Mouse (Mus musculus) hindbrain, postnatal 0 days (tissue): Measurements from ENCODE around the gene Hist1h2bm. TPM values are rescaled to one million over a fixed set of nuclear protein-coding genes. Genes with fewer than 3 reads are reported as not detected.
"Not testable (repeated sequence)": the region's sequence is repeated elsewhere in the genome, so short reads cannot be mapped to it uniquely, and the experiment has no call there.

Experiments used
- ATAC-seq: fragments of 200-750 bp; cut with Nextera tagmentation; 2 replicates; pipeline ENCODE4 v1.8.0; 2017; ENCODE audit warnings: mild to moderate bottlenecking, moderate TSS enrichment, moderate library complexity
- DNase-seq: peaks from one replicate; pipeline ENCODE4 v3.0.0-alpha.2; 2015; ENCODE audit warnings: low spot score
- H3K27ac ChIP-seq: fragments of 300-500 bp; sonication (generic); 2 replicates; pipeline ENCODE4 v1.5.1; 2014; ENCODE audit warnings: mild to moderate bottlenecking
- H3K27me3 ChIP-seq: fragments of 300-500 bp; sonication (generic); 2 replicates; pipeline ENCODE4 v1.6.1; 2014; ENCODE audit warnings: low read length, mixed read lengths; ENCODE audit not compliant: insufficient read depth
- H3K36me3 ChIP-seq: fragments of 300-500 bp; sonication (generic); 2 replicates; pipeline ENCODE4 v1.6.1; 2014; ENCODE audit warnings: low read length, mixed read lengths; ENCODE audit not compliant: insufficient read depth
- H3K4me1 ChIP-seq: fragments of 300-500 bp; sonication (generic); 2 replicates; pipeline ENCODE4 v1.6.1; 2014; ENCODE audit warnings: antibody characterized with exemption, low read length, mixed read lengths; ENCODE audit not compliant: insufficient read depth
- H3K4me2 ChIP-seq: fragments of 300-500 bp; sonication (generic); 2 replicates; pipeline ENCODE4 v1.6.1; 2014; ENCODE audit warnings: low read depth, mild to moderate bottlenecking, low read length, moderate library complexity, mixed read lengths
- H3K4me3 ChIP-seq: fragments of 300-500 bp; sonication (generic); 2 replicates; pipeline ENCODE4 v1.5.1; 2014; ENCODE audit warnings: low read length
- H3K9ac ChIP-seq: fragments of 300-500 bp; sonication (generic); replicated peaks from 2 replicates; pipeline ENCODE4 v1.6.1; 2014; ENCODE audit warnings: mild to moderate bottlenecking, low read length, moderate library complexity, mixed read lengths
- H3K9me3 ChIP-seq: fragments of 300-500 bp; sonication (generic); 2 replicates; pipeline ENCODE4 v1.6.1; 2016; ENCODE audit warnings: low read length, mixed read lengths
- CTCF ChIP-seq: IDR thresholded peaks from 2 replicates; pipeline ENCODE4 v1.5.1; 2016; ENCODE audit warnings: antibody characterized with exemption, control low read depth, low read depth
- WGBS: fragments of 180-500 bp; shearing (Covaris S2); extraction: QIAGEN DNeasy Blood & Tissue Kit; methylation state at CpG from one replicate; pipeline ENCODE4 v1.1.7; 2014; 5-methylcytosine and 5-hydroxymethylcytosine counted together
- polyA plus RNA-seq: library from polyadenylated mRNA; unstranded; fragments of >200 nt; fragmentation: Nextera tagmentation; extraction: Ambion mirVana; gene quantifications from 2 replicates; pipeline ENCODE4 v1.2.1, GENCODE M21; 2015
- total RNA-seq: library from RNA; depleted of rRNA; stranded (reverse); fragments of >200 nt; gene quantifications from 2 replicates; pipeline ENCODE4 v1.2.3, GENCODE M21; 2014

The Hist1h2bm gene
- total and polyA plus RNA-seq, 2 experiments from 2014 or later = 1.3 to 1,597 TPM

DNA sequence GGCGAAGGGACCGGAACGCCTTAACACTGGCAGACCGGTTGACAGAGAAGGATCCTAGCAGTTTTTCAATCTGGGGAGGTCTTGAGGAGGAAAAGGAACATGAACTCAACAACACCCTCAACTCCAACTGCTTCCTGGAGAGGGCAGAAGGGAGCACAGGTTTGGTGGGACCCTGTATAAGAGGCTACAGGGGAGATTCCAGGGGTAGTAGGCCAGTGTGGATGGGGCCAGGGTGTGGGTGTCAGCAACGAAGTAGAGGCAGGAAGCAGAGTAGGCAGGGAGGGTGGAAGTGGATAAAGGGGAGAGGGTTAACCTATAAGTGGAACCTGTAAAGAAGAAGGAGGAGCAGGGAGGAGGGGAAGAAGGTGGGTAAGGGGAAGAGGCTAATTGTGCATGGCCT is 11.6 kb downstream of the Hist1h2bm start:
- Histone ChIP-seq H3K4me2 (no peak overlapping the region), H3K9me3 (no peaks in the 10 kb centered on the region), H3K4me1 (no peaks in the 10 kb centered on the region; the same call in 1 of the 2 replicates), H3K9ac (no peak overlapping the region), H3K4me3 (no peak overlapping the region), H3K36me3 (no peaks in the 10 kb centered on the region), H3K27me3 (no peaks in the 10 kb centered on the region), H3K27ac (peak overlapping the region; percentile 83; the same call in 1 of the 2 replicates)
- DNase-seq (no peak), ATAC-seq (peak; percentile 19)
- peak; percentile 39 for TF ChIP-seq CTCF
- 58% methylated on average over 5 of the region's 5 CpGs for WGBS

DNA sequence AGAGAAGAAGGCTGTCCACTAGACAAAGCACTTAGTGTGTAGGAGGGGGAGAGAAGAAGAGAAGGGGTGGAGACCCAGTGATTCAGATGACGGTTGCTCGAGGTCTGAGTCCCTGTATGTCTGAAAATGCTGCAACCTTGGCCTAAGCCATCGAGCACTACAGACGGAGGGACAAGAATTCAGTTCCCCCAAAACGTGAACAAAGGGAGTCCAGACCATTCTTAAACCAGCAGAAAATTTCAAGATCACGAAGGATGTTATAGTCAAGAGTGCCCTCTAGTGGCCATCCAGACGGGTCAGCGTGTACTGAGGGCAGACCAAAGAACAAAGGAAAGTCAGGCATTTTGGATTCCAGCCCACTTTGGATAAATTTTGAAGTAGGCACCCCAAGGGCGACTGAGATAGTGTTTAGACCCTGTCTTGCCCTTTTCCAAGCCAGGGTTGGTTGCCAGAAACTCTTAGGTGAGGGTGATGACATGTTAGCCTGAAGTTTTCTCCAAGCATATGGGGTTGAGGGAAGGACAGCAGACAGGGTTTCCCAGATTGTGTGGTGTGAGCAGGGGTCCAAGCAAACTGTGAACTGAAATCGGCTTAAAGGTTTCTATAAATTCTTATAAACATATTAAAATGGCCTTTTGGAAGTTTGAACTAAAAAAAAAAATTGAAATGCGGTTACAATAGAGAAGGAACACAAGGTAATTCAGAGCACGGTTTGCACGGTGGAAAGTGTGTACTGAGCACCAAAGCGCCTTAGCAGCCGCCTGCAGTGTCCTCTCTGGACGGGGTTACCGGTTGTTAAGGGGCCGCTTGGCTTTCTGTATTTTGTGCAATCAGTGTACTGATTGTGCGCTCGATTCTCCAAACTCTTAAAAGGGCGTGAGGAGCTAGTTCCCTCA is 12.4 kb downstream of the Hist1h2bm start:
- no peaks in the 10 kb centered on the region for H3K9me3 ChIP-seq
- peak overlapping the region; percentile 83 for H3K27ac ChIP-seq
- H3K9ac ChIP-seq = peak overlapping the region; percentile 58
- H3K4me1 ChIP-seq = no peaks in the 10 kb centered on the region; the same call in 1 of the 2 replicates
- under 1% methylated on average over 21 of the region's 21 CpGs for WGBS
- DNase-seq = peak; percentile 95
- H3K4me2 ChIP-seq = peak overlapping the region; percentile 74
- TF ChIP-seq CTCF = peak; percentile 91
- peak overlapping the region; percentile 47 for H3K4me3 ChIP-seq
- ATAC-seq = peak; percentile 86
- H3K36me3 ChIP-seq = no peaks in the 10 kb centered on the region
- no peaks in the 10 kb centered on the region for H3K27me3 ChIP-seq

DNA sequence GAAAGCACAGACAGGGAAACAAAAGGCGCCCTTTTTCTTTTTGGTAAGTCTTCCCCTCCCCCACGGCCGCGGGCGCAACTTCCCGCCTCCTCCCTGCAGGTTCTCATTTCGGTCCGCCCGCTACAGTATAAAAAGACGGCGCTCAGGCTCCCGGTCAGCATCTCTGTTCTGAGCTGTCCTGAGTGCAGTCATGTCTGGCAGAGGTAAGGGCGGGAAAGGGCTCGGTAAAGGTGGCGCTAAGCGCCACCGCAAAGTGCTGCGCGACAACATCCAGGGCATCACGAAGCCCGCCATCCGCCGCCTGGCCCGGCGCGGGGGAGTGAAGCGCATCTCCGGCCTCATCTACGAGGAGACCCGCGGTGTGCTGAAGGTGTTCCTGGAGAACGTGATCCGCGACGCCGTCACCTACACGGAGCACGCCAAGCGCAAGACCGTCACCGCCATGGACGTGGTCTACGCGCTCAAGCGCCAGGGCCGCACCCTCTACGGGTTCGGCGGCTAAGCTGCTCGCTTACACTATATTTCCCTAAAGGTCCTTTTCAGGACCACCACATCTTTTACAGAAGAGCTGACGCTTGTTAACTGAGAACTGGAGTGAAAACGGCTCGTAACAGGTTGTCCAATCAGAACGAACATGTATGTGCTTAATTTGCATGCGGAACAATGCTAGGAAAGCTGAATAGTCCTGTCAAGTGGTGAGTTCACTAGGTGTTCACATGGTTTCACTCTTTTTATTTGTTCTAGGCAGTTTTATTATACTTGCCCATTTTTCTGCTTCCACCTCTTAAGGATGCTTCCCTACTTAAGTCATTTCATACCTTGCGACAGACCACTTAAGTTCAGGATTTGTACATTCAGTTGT is 13.3 kb downstream of the Hist1h2bm start, which contains the start of gene Hist1h4j:
Gene Hist1h4j, plus strand, starts transcription at position 159 of the 862 bp plus-strand sequence.
- DNase-seq (peak; percentile 92), ATAC-seq (peak; percentile 90)
- H3K9ac ChIP-seq = peak within 1 kb of the TSS; percentile 58
- H3K27me3 ChIP-seq, H3K9me3 ChIP-seq, H3K36me3 ChIP-seq, H3K4me1 ChIP-seq: not testable (repeated sequence)
- H3K27ac ChIP-seq = peak within 1 kb of the TSS; percentile 83
- WGBS = under 1% methylated on average over 43 of the region's 56 CpGs
- peak within 1 kb of the TSS; percentile 74 for H3K4me2 ChIP-seq
- peak within 1 kb of the TSS; percentile 47 for H3K4me3 ChIP-seq

DNA sequence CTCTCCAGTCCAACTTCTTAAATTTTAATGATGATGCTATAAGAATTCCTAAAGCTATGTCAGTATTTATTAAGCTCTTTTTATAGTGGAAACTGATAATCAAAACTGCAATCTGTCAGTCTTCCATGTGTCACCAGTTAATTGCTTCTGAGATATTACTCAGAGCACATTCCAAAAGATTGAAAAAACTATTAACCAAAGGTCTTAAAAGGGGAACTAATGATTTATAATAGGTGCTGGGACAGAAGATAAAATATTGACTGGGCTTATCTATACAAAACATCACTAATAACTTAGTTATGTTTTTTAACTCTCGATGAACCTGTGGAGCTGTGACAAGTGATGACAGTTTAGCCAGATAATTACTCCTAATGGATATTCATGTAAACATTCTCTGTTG is 23.2 kb downstream of the Hist1h2bm start:
- TF ChIP-seq CTCF = no peak

DNA sequence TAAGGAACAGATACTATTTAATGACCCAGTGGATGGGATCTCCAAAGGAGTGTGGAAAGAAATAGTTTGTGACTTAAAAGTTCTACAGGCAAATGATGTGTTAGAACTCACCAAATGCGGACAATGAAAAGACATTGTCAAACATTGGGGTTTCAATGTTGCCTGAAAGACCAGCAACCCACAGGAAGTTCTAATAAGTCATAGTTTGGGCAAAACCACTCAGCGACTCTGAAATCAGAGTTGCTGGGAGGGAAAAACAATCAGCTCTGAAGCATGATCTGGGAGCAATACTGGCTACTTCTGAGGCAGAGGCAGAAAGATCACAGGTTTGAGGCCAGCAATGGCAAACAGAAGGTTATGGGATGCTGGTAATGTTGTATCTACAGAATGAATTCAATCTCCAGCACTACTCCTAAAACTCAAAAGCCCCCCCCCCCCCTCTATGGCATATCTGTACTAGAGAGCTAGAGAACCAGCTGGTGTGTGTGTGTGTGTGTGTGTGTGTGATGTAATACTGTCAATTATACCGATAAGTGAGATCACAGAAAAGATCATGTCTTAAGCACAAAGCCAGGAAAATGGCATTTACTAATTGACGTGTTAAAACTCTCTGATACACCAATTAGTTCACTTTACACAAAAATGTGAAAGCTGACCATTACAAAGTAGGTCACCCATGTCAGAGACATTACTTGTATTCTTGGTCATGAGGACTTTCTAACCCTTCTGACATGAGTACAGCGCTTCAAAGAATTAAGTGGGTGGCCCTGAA is 27.7 kb downstream of the Hist1h2bm start:
- Histone ChIP-seq H3K27ac (peak overlapping the region; percentile 71; the same call in 1 of the 2 replicates), H3K9me3 (no peaks in the 10 kb centered on the region), H3K4me3 (peak overlapping the region; percentile 46), H3K4me2 (peak overlapping the region; percentile 64), H3K4me1 (peaks cover 7% of the 10 kb centered on the region; the same call in 1 of the 2 replicates), H3K27me3 (no peaks in the 10 kb centered on the region), H3K36me3 (no peaks in the 10 kb centered on the region), H3K9ac (peak overlapping the region; percentile 56)
- TF ChIP-seq CTCF = no peak
- WGBS = 5% methylated on average over 5 of the region's 5 CpGs
- ATAC-seq = no peak
- DNase-seq = peak; percentile 29

More for the DNA sequence above, 23.2 kb downstream of the Hist1h2bm start:
- Histone ChIP-seq H3K9me3 (no peaks in the 10 kb centered on the region), H3K9ac (no peak overlapping the region), H3K36me3 (no peaks in the 10 kb centered on the region), H3K4me1 (no peaks in the 10 kb centered on the region), H3K4me2 (no peak overlapping the region), H3K27ac (no peak overlapping the region), H3K27me3 (no peaks in the 10 kb centered on the region), H3K4me3 (no peak overlapping the region)
- no peak for ATAC-seq
- WGBS = 94% methylated on average over 1 of the region's 1 CpGs
- DNase-seq = no peak

DNA sequence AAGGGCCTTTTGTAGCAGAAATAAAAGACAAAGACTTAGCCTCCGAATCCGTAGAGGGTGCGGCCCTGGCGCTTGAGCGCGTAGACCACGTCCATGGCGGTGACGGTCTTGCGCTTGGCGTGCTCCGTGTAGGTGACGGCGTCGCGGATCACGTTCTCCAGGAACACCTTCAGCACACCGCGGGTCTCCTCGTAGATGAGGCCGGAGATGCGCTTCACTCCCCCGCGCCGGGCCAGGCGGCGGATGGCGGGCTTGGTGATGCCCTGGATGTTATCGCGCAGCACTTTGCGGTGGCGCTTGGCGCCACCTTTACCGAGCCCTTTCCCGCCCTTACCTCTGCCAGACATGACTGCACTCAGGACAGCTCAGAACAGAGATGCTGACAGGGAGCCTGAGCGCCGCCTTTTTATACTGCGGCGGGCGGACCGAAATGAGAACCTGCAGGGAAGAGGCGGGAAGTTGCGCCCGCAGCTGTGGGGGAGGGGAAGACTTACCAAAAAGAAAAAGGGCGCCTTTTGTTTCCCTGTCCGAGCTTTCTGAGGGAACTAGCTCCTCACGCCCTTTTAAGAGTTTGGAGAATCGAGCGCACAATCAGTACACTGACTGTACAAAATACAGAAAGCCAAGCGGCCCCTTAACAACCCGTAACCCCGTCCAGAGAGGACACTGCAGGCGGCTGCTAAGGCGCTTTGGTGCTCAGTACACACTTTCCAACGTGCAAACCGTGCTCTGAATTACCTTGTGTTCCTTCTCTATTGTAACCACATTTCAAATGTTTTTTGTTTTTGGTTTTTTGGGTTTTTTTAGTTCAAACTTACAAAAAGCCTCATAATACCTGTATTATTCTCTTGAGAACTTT is 28.5 kb downstream of the Hist1h2bm start, which contains the start of gene Hist1h4k:
Gene Hist1h4k, minus strand, starts transcription at position 347 of the 859 bp plus-strand sequence.
- Histone ChIP-seq H3K4me2 (peak within 1 kb of the TSS; percentile 64), H3K27ac (peak within 1 kb of the TSS; percentile 71; the same call in 1 of the 2 replicates), H3K4me3 (peak within 1 kb of the TSS; percentile 46), H3K9ac (peak within 1 kb of the TSS; percentile 56)
- 0% methylated on average over 43 of the region's 56 CpGs for WGBS
- H3K4me1 ChIP-seq, H3K36me3 ChIP-seq, H3K27me3 ChIP-seq, H3K9me3 ChIP-seq: not testable (repeated sequence)
- ATAC-seq = peak; percentile 87
- peak; percentile 95 for DNase-seq
